Mouse (Mus musculus): Measurements from ENCODE around the gene Gm17334.

Gm17334 gene

DNA sequence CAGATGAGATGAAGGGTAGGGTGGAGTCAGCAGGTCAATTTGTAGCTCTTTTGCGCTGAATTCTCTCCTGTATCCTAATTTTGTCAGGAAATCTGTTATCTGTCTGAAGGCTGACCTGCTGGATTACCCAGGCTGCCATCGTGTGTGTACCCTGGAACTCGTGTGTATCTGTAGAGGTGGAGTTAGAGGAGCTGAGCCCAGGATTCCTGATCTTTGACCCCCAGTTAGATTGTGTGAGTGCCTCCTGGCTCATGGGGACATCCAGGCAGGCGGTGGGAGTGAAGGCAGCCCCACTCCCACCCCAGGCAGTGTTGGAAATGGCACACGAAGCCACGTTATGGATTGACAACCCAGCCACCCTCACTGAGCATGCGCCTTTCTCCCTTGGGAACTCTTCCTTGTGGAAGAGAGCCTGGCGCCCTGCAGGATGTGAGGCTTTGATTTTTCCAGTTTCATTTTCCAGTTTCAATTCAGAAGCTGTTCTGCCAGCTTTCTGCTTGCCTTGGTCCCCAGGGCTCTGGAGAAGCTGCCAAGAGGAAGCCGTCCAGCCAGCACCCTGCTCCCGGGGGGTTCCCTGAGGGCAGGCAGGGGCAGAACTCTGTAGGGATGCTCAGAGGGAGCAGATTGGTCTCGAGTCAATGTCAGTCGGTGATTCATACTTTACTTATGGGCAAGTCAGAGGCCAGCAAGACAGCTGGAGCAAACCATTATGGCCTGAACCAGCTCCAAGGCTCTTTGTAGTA is 23.6 kb upstream of the Gm17334 start:
- no peak for DNase-seq

DNA sequence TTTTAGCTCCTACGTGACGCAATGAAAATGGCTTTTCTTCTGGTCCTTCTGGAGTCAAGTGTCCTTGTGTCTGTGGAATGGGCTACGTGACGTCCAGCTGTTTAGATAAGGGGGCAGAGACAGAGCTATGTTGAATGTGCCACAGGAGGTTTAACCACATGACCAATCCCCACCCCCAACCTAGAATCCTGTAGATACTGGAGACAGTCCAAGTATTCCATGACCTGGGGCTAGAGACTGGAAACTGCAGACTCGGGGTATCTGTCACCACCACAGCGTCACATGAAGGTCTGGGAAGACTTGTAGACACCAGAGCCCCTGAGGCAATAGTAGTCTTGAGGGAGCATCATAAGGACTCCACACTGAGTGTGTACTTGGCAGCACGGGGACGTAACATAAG is 22.8 kb upstream of the Gm17334 start:
- no peak for DNase-seq

DNA sequence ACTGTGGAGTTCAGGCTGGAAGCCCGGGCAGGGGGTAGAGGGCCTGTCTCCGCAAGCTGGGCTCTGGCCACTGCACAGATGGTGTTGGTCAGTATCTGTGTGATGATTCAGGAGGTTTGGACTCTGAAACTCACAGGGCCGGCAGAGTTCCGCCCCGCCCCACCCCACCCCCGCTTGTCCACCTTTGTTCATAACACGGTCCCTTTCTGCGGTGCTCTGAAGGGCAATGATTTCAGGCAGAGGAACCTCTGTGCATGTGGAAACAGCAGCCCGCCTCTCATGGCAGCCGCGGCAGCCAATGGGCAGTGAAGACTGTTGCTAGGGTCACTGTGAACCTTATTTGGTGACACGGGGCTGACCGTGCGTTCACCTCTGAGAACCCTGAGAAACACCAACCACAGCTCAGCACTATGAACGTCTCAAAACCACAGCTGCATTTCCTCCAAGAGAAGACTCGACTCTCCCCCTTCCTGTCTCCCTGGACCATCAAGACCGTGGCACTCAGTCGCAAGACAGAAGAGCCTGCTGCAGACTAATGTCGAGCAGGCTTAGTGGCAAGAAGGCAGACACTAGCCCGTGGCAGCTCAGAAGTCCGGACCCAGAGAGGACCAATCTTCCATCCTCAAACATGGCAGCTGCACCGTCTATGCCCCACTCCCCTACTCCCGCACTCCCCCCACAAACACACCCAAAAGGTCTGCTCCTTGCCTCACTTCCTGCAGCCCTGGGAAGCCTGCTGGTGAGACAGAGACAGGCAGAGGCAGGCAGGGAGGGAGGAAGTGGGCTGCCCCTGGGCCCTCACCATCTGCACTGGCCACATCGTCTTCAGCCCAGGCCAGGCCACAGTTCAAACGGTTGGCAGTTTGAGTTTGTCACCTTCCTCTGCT is 21.9 kb upstream of the Gm17334 start:
- DNase-seq, result peak; percentile 82

DNA sequence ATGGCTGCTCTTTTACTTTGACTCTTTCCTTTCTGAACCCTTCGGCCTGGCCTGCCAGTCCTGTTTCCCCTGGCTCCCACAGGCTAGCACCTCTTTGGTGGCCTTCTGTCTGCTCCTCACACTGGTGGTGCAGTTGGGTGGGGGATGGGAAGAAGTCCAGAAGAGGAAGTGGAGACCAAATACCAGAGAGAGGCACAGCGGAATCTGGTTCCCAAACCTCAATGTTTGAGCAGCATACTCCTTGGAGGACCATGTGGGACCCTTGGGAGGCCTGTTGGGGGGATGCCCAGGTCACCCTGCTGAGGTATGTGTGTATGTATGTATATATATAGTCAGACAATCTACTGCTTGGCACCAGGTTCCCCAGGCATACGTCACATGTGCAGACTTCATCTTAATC is 21.0 kb upstream of the Gm17334 start:
- DNase-seq, result peak; percentile 48

DNA sequence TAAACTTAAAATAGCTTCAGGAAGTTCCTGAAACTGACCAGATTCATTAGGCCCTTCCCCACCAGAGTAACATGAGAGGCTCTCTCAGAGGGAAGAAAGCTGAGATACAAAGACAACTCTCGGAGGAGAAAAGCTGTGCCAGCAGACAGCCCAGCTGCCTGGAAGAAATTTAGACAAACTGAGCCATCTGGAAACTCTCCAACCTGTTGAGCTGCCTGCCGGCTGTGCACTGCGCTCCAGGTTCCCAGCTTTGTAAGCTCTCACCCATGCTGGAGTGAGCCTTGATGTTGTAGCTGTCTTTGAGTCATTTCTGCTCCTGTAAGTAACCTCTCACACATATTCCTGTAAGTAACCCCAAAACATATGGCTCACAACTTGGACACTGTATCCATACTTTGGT is 20.0 kb upstream of the Gm17334 start:
- no peak for DNase-seq

DNA sequence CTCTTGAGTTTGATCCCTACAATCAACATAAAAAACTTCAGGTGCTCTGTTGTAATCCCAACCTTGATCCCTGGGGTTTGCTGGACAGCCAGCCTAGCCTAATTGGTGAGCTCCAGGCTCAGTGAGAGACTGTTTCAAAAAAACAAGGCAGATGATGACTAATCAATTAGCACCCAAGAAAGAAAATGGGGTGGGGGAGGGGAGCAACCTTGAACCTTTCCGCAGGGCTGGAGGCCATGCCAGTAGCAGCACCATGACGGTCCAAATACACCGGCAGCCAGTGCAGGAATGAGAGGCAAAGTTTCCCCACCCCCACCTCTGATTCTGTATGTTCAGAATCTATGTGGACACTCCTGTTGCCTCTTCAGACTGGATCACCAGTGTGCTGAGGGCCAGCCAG is 16.3 kb upstream of the Gm17334 start:
- DNase-seq, result no peak

DNA sequence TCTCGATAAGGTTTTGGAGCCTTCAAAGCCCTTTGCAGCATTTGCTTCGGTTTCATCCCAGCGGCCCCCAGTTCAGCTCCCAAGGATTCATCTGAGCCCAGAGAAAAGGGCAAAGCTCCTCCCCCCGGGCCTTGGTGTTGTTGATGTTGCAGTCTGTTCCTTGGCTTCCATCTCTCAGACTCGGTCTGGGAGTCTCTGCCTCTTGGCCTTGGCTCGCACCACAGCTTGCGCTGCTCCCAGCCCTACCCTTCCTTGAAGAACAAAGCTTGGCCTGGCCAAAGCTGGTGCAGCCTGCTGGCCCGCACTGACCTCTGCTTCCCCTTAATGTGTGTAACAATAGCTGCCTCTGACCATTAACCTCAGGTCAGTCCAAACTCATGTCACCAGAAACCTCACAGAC is 15.2 kb upstream of the Gm17334 start:
- DNase-seq, result no peak

DNA sequence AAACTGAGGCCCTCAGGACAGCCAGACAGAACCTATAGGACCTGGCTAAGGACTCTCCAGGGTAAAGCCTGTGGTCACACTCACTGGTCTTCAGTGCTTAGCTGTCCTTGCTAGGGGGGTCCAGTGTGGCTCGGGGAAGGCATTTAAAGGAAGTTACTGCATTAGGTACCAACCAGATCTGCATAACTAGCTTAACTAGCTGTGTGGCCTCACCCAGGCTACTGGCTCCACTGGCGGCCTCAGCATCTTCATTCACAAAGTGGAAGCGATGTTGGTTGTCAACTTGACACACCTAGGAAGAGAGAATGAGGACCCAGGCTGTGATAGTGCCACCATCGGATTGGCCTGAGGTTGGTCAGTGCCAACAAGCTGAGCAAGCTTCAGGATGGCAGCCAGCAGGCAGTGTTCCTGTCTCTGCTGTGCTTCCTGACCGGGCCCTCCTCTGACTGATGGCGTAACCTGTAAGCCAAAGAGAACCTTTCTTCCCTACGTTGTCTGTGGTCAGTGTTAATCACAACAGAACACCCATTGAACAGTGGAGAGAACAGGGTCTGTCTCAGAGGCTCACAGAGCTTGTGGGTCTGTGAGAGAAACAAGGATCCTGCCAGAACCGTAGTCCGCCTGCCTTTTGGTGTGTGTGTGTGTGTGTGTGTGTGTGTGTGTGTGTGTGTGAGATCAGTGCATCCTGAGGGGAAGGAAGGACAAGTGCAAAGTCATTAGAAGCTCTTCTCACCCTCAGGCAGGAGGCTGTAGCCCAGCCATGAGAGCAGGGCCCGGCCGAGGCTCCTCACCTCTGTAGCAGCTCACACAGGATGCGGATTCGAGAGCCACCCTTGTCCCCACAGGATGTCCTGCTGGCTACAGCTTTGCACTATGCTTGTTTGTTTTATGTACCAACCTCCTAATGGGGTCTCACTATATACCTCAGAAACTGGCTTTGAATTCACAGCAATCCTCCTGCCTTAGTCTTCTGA is 13.4 kb upstream of the Gm17334 start:
- DNase-seq, result peak; percentile 34

DNA sequence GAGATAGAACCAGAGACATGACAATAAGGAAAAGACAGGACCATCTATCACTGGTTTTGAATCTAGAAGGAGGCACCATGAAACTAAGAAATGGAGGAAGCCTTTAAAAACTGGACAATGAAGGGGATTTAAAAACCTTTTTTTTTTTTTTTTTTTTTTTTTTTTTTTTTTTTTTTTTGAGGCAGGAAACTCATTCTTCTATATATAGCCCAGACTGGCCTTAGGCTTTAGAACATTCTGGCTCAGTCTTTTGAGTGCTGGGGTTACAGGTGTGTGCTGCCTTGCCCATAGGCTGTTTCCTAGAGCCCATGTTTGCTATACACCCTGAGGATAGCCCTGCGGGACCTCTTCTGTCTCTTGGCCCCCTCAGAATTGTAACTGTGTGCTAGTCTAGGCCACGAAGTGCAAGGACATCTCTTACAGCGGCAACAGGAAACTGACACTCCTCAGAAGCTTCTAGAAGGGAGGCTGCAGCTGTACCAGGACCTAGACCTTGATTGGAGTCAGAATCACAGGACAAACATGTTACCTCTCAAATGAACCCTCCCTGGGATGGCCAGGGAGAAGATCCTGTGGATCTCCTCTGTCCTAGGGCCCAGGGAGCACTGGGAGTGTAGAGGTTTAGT is 12.4 kb upstream of the Gm17334 start:
- DNase-seq, result peak; percentile 35

DNA sequence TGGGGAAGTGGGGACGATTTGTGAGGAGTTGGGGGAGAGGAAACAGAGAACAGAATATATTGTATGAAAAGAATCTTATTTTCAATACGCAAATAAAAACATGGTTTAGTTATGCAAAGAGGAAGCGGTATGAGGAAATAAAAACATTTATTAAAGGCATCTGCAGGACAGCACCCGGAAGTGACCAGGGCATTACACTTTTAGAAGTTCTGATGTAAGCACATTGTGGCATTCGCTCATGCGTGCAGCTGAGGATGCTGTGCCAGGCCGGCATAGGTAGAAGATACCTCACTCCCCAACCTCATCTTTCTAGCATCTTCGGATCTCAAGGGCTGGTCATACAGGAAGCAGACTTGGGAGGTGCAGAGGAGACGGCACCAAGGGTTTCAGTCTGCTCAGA is 10.3 kb upstream of the Gm17334 start:
- DNase-seq, result no peak

DNA sequence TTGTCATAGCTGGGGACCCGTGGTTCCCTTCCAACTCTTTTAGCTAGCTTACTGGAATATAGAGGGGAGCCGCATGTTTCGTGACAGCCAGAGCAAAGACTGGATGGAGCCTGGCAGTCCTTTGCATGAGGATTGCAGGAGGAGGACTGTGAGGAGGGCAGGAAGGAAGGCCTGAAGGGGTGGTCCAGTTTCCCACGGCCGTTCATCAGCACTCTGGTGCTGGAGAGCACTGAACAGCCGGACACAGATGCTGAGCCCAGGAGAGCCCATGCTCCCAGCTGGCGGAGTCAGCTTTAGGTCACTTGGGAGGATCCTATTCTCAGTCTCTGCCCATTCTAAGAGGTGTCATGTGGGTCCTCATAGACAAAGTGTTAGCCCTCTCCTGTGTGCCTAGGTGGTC is 9.0 kb upstream of the Gm17334 start:
- no peak for DNase-seq

DNA sequence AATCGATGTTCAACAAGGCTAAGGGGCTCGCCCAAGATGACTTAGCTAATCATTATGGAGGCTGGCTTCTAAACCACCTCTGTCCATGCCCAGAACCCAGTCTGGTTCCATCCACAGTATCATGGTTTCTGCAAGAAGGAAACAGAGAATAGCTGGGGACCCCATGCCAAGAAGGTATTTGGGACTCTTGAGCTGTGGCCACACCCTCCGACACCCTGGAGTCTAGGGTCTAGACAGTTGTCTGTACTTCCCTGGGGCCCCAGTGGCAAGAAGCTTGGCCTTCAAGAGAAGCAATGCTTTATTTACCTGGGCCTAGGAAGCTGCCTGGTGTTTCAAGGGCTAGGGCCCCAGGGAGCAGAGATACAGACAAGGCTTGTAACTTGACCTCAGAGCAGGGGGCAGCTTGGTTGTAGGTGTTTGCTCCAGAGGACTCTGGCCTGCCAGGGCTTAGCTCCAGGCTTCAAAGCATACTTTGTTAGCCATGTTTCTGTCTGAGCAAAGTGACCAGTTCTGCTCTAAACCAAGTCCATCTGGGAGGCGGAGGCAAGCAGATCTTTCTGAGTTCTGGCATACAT is 8.3 kb upstream of the Gm17334 start:
- DNase-seq, result no peak

DNA sequence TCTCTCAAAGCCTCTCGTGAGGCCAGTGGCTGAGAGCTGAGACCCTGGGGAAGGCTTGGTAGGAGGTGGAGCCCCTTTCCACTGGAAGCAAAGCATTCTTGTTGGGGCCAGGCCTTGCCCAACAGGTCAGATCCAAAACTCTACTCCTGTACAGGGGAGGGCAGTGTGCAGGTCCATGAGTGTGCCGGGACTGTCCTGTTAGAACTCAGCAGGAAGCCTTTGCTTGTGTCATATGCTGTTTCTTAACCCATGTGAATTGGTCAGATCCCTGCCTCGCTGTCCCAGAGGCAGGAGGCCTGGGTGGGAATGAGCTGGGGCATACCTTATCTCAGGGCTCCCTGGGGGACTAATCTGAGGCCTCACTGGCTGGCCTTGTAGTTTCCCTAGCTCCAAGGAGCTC is 7.3 kb upstream of the Gm17334 start:
- no peak for DNase-seq

DNA sequence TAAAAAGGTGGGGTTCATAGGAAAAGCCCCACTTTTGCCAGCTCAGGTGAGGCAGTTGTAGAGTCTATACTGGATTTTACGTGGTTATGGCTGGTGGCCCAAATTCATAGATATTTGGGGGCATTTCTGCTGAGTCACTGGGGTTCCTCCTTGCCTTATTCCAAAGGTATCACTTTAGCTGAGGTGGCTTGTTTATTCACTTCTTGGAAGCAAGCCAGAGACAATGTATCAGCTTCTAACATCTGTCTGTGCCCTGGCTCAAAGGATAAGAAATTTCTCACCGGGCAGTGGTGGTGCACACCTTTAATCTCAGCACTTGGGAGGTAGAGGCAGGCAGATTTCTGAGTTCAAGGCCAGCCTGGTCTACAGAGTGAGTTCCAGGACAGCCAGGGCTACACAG is 6.8 kb upstream of the Gm17334 start:
- no peak for DNase-seq

DNA sequence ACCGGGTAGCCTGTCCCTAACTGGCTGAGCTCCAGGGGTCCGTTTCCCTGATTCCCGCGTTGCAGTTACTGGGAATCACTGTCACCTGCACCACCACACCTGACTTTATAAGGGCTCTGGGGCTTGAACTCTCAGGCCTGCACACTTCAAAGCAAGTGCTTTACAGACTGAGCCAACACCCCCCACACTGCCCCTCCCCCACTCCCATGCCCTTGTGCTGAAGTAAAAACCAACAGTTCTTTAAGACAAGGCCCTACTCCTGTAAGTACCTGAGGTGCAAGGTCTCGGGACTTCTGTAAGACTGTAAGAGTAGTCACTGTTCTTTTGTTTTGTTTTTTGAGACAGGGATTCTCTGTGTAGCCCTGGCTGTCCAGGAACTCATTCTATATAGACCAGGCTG is 5.5 kb upstream of the Gm17334 start:
- DNase-seq, result no peak

DNA sequence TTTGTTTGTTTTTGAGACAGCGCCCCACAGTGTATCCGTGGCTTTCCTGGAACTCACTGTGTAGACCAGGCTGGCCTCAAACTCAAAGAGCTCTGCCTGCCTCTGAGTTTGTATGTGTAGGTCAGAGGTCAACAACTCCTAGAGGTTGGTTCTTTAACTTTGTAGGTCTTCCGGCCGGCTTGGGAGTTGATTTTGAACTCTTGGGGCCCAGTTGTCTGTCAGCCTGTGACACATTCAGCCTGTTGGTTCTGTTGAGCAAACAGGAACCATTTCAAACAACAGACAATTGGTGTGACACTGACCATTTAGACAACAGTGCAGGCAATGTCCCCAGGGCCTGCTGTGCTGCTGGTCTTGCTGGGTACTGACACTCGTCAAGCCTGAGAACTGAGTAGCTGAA is 4.7 kb upstream of the Gm17334 start:
- DNase-seq, result no peak

DNA sequence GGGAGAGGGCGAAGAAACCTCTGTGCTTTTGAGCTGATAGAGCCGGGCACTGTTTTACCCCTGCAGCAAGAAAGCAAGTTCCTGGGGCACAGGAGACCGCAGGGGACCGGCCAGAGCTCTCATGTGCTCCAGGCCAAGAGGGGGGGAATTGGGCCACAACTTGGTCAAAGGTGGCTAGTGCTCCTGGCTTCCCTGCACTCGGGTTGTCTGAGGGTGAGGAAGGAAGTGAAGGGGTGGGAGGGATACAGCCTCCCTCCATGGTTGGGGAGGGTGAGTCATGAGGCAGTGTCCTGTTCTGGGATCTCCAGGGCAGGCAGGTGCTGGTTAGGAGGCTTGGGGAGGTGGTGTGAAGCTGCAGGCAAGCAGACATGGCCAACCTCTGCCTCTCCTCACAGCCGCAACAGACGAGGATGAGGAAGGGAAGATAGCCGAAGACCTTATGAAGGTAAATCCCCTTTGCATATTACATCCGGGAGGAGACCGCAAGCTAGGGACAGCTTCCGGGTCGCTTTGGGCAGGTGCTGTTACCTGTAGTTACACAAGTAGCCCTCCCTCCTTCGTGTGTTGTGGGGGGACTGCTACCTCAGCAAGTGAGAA is 1.8 kb upstream of the Gm17334 start:
- DNase-seq, result no peak

DNA sequence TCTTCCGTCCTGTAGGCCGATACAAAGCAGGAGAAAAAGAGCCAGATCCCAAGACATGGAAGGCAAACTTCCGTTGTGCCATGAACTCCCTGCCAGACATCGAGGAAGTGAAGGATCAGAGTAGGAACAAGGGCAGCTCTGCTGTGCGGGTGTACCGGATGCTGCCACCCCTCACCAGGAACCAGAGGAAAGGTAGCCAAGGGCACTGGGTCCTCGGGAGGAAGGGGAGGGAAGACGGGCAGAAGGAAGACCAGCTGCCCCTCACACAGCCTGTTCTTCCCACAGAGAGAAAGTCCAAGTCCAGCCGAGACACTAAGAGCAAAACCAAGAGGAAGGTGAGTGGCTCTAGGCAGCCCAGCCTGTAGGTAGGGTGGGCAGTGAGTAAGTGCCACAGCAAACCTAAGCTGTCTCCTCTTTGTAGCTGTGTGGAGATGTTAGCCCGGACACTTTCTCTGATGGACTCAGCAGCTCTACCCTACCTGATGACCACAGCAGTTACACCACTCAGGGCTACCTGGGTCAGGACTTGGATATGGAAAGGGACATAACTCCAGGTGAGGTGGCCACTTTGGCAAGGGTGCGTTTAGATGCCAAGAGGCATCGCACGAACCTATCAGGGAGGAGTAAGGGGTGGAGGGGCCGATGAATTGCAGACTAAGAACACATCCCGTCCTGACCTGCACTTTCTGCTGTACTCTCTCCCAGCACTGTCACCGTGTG is 814 bp upstream of the Gm17334 start:
- DNase-seq, result no peak

DNA sequence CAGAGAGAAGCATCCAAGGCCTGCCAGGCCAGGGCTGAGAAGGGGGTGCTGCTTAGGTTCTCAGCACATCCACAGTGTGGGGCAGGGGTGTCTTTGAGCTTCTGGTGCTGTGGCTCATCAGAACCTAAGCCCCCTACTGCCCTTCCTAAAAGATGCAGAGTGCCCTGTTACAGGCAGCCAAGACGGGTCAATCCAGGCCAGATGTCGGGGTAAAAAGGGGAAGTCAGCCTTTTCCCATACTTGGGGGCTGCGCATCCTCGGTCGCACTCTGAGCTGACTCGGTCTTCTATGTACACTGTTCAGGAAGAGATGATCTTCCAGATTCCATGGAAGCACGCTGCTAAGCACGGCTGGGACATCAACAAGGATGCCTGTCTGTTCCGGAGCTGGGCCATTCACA is 451 bp downstream of the Gm17334 start:
- DNase-seq, result no peak

DNA sequence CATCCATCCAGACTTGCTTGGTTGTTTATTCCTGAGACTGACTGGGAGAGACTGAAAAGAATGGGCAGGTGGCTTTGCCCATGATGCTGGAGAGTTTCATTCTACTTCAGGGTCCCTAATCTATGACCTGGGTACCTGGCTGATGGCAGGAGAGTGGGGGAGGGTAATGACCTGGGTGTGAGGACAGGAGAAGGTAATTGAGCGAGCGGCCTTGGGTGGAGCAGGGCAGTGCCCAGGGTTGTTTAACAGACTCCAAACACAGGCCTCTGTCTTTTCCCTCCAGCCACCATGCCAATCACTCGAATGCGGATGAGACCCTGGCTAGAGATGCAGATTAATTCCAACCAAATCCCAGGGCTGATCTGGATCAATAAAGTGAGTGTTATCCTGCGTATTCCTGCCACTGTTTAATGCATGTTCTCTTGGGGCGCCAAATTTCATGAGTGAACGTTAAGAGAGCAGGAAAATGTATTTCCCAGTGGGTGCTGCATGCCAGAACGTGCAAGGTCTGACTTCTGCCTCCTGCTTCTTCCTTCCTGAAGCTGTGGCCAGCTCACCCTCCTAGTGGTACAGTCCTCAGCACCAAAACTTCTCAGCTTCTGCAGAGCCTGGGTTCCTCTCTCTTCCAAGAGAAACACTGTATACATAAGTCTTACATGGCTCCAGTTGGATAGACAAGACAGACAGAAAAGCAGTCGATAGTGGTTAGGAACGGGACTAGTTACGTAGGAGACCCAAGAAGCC is 1.8 kb downstream of the Gm17334 start:
- DNase-seq, result no peak

Data from thymus, postnatal 14 days (tissue).